Mouse (Mus musculus) myocyte (in vitro differentiated cells): ENCODE measurements at regions not wholly inside any gene's neighbourhood (a gene's known extent, or its start where the extent isn't known, plus 50 kb on each side); places are given as distances from the start of the nearest gene placed in this dataset.
A peak's percentile ranks its signal among the peaks of the same experiment; 100 is the strongest.

Experiments
- H3K27me3 ChIP-seq: one replicate; pipeline ENCODE4 v1.6.1; 2011; ENCODE audit not compliant: control insufficient read depth, insufficient read depth, insufficient read length
- H3K36me3 ChIP-seq: one replicate; pipeline ENCODE4 v1.6.1; 2011; ENCODE audit not compliant: control insufficient read depth, insufficient read depth
- H3K4me2 ChIP-seq: one replicate; pipeline ENCODE4 v1.6.1; 2011; ENCODE audit warnings: low read depth, control low read depth
- H3K4me3 ChIP-seq: one replicate; pipeline ENCODE4 v1.5.1; 2011; ENCODE audit warnings: mild to moderate bottlenecking, control low read depth, moderate library complexity
- H3K79me2 ChIP-seq: one replicate; pipeline ENCODE4 v1.6.1; 2011; ENCODE audit not compliant: control insufficient read depth, insufficient read depth
- H3ac ChIP-seq: one replicate; pipeline ENCODE4 v1.6.1; 2011; ENCODE audit not compliant: control insufficient read depth, insufficient read length
- CEBPB ChIP-seq: IDR thresholded peaks from 2 replicates; pipeline ENCODE4 v1.6.1; 2011; ENCODE audit warnings: mild to moderate bottlenecking, moderate library complexity; ENCODE audit not compliant: poor library complexity, insufficient read depth, severe bottlenecking
- E2F4 ChIP-seq: IDR thresholded peaks from one replicate; pipeline ENCODE4 v1.6.1; 2011; ENCODE audit warnings: mild to moderate bottlenecking, control low read depth, moderate library complexity; ENCODE audit not compliant: insufficient read depth
- MAX ChIP-seq: IDR thresholded peaks from one replicate; pipeline ENCODE4 v1.6.1; 2011; ENCODE audit warnings: low read depth, mild to moderate bottlenecking, control low read depth
- MYOD1 ChIP-seq, 3 experiments: IDR thresholded peaks; one replicate each; pipeline ENCODE4 v1.6.1; 2011; ENCODE audit warnings: control low read depth in 2 of 3, low read depth in 2 of 3, mild to moderate bottlenecking in 2 of 3, moderate library complexity in 1 of 3; ENCODE audit not compliant: insufficient read length in 2 of 3, control insufficient read depth in 1 of 3
- MYOG ChIP-seq, 3 experiments: IDR thresholded peaks; one replicate each; pipeline ENCODE4 v1.6.1; 2011; ENCODE audit warnings: control low read depth in 2 of 3, low read depth in 2 of 3, mild to moderate bottlenecking in 2 of 3; ENCODE audit not compliant: insufficient read length in 2 of 3, control insufficient read depth in 1 of 3, insufficient read depth in 1 of 3
- POLR2A ChIP-seq: IDR thresholded peaks from one replicate; pipeline ENCODE4 v1.6.1; 2011; ENCODE audit warnings: low read depth, mild to moderate bottlenecking, control low read depth, moderate library complexity; ENCODE audit not compliant: insufficient read length
- POLR2AphosphoS2 ChIP-seq: IDR thresholded peaks from one replicate; pipeline ENCODE4 v1.6.1; 2011; ENCODE audit warnings: low read depth, control low read depth; ENCODE audit not compliant: insufficient read length
- REST ChIP-seq: IDR thresholded peaks from one replicate; pipeline ENCODE4 v1.6.1; 2011; ENCODE audit warnings: mild to moderate bottlenecking, control low read depth, moderate library complexity; ENCODE audit not compliant: insufficient read depth, insufficient read length
- SRF ChIP-seq: IDR thresholded peaks from one replicate; pipeline ENCODE4 v1.6.1; 2011; ENCODE audit warnings: low read depth; ENCODE audit not compliant: control insufficient read depth, insufficient read length
- TCF12 ChIP-seq: IDR thresholded peaks from one replicate; pipeline ENCODE4 v1.6.1; 2011; ENCODE audit warnings: mild to moderate bottlenecking, control low read depth; ENCODE audit not compliant: poor library complexity, insufficient read depth, severe bottlenecking
- TCF3 ChIP-seq: IDR thresholded peaks from one replicate; pipeline ENCODE4 v1.6.1; 2011; ENCODE audit warnings: low read depth, control low read depth; ENCODE audit not compliant: insufficient read length
- USF1 ChIP-seq: IDR thresholded peaks from one replicate; pipeline ENCODE4 v1.6.1; 2011; ENCODE audit warnings: low read depth, mild to moderate bottlenecking, control low read depth, moderate library complexity

- Histone ChIP-seq H3K36me3 (peaks cover 19% of the 10 kb centered on the region), H3K79me2 (peaks cover 80% of the 10 kb centered on the region), H3ac (peak overlapping the region; percentile 99), H3K27me3 (no peaks in the 10 kb centered on the region), H3K4me3 (peak overlapping the region; percentile 95), H3K4me2 (peak overlapping the region; percentile 97)
- TF ChIP-seq POLR2AphosphoS2 = peak; percentile 54
- TF ChIP-seq USF1 = peak; percentile 11
- no peak for TF ChIP-seq POLR2A
- TF ChIP-seq MYOG (IDR thresholded peaks at IDR 0.05; ENCODE audit: control insufficient read depth in 1 of 3, insufficient read depth in 1 of 3, insufficient read length in 2 of 3, low read depth in 2 of 3) = no peak
- TF ChIP-seq E2F4 = peak; percentile 88
- TF ChIP-seq TCF3 = no peak
- peak; percentile 69 for TF ChIP-seq MAX
These were observed 65.7 kb upstream of the Ppara start for GRCm38 (mm10) chr15:85668871-85669651.

- peak overlapping the region; percentile 99 for H3ac ChIP-seq
- peaks cover 80% of the 10 kb centered on the region for H3K79me2 ChIP-seq
- H3K4me3 ChIP-seq = peak overlapping the region; percentile 95
- no peaks in the 10 kb centered on the region for H3K27me3 ChIP-seq
- H3K36me3 ChIP-seq = peaks cover 19% of the 10 kb centered on the region
- TF ChIP-seq POLR2A = peak; percentile 85
- TF ChIP-seq POLR2AphosphoS2 = peak; percentile 96
- peak in 1 of 3 experiments; percentile 22 for TF ChIP-seq MYOD1 (IDR thresholded peaks at IDR 0.05; ENCODE audit: control insufficient read depth in 1 of 3, insufficient read length in 2 of 3, low read depth in 2 of 3)
- no peak for TF ChIP-seq MYOG (IDR thresholded peaks at IDR 0.05; ENCODE audit: control insufficient read depth in 1 of 3, insufficient read depth in 1 of 3, insufficient read length in 2 of 3, low read depth in 2 of 3)
- no peak for TF ChIP-seq TCF3
- H3K4me2 ChIP-seq = peak overlapping the region; percentile 97
These were observed 65.1 kb upstream of the Ppara start for GRCm38 (mm10) chr15:85669652-85670175.

GRCm38 (mm10) chr15:85670176-85670788, 64.5 kb upstream of the Ppara start:
- Histone ChIP-seq H3K79me2 (peaks cover 80% of the 10 kb centered on the region), H3K36me3 (peaks cover 22% of the 10 kb centered on the region), H3K4me2 (peak overlapping the region; percentile 97), H3K4me3 (peak overlapping the region; percentile 95), H3K27me3 (no peaks in the 10 kb centered on the region), H3ac (peak overlapping the region; percentile 99)
- TF ChIP-seq MAX (no peak), USF1 (no peak), E2F4 (no peak), MYOG (IDR thresholded peaks at IDR 0.05; ENCODE audit: control insufficient read depth in 1 of 3, insufficient read depth in 1 of 3, insufficient read length in 2 of 3, low read depth in 2 of 3) (no peak), CEBPB (no peak), POLR2A (peak; percentile 69), SRF (no peak), TCF12 (no peak), MYOD1 (IDR thresholded peaks at IDR 0.05; ENCODE audit: control insufficient read depth in 1 of 3, insufficient read length in 2 of 3, low read depth in 2 of 3) (peak in 2 of 3 experiments; percentile 9 to 30), POLR2AphosphoS2 (peak; percentile 60), TCF3 (no peak), REST (no peak)

GRCm38 (mm10) chr15:85670789-85671700, 63.7 kb upstream of the Ppara start:
- Histone ChIP-seq H3K27me3 (no peaks in the 10 kb centered on the region), H3K79me2 (peaks cover 80% of the 10 kb centered on the region), H3K4me2 (peak overlapping the region; percentile 97), H3K4me3 (peak overlapping the region; percentile 95), H3ac (peak overlapping the region; percentile 99), H3K36me3 (peaks cover 25% of the 10 kb centered on the region)
- peak in 1 of 3 experiments; percentile 0 for TF ChIP-seq MYOD1 (IDR thresholded peaks at IDR 0.05; ENCODE audit: control insufficient read depth in 1 of 3, insufficient read length in 2 of 3, low read depth in 2 of 3)
- TF ChIP-seq MYOG (IDR thresholded peaks at IDR 0.05; ENCODE audit: control insufficient read depth in 1 of 3, insufficient read depth in 1 of 3, insufficient read length in 2 of 3, low read depth in 2 of 3) = peak in 1 of 3 experiments; percentile 4
- peak; percentile 90 for TF ChIP-seq POLR2A
- no peak for TF ChIP-seq CEBPB
- TF ChIP-seq POLR2AphosphoS2 = peak; percentile 74
